Mouse (Mus musculus) ES-E14 (cell line): ENCODE data around the gene Flnb. TPM values are rescaled to one million over a fixed set of nuclear protein-coding genes. Genes with fewer than 3 reads are reported as not detected.

ENCODE experiments used
- DNase-seq: peaks from one replicate; pipeline ENCODE4 v3.0.0-alpha.2; 2013; ENCODE audit warnings: low read depth, low spot score
- H3K27ac ChIP-seq: 2 replicates; pipeline ENCODE4 v1.5.1; 2012; ENCODE audit warnings: low read depth, mild to moderate bottlenecking, low read length, moderate library complexity, mixed read lengths; ENCODE audit not compliant: poor library complexity, insufficient read depth, severe bottlenecking
- H3K36me3 ChIP-seq: 2 replicates; pipeline ENCODE4 v1.6.1; 2012; ENCODE audit warnings: mild to moderate bottlenecking, low read length, moderate library complexity, mixed read lengths; ENCODE audit not compliant: control insufficient read depth, poor library complexity, insufficient read depth, severe bottlenecking
- H3K4me1 ChIP-seq, 2 experiments: fragments of 150-350 bp in 1 of 2; sonication (generic) in 1 of 2; 2 replicates each; pipeline ENCODE4 v1.6.1; 2012; ENCODE audit warnings: low read length in 2 of 2, mild to moderate bottlenecking in 1 of 2, mixed read lengths in 1 of 2; ENCODE audit not compliant: control insufficient read depth in 2 of 2, insufficient read depth in 2 of 2, poor library complexity in 1 of 2
- H3K4me3 ChIP-seq, 2 experiments: fragments of 150-350 bp in 1 of 2; sonication (generic) in 1 of 2; 2 replicates each; pipeline ENCODE4 v1.5.1; 2012; ENCODE audit warnings: low read length in 2 of 2, low read depth in 1 of 2, mild to moderate bottlenecking in 1 of 2, mixed read lengths in 1 of 2; ENCODE audit not compliant: insufficient read depth in 1 of 2, poor library complexity in 1 of 2, severe bottlenecking in 1 of 2
- H3K9ac ChIP-seq: 2 replicates; pipeline ENCODE4 v1.6.1; 2012; ENCODE audit warnings: low read depth, mild to moderate bottlenecking, low read length, mixed read lengths; ENCODE audit not compliant: poor library complexity, insufficient read depth, severe bottlenecking
- H3K9me3 ChIP-seq: fragments of 150-350 bp; sonication (generic); 2 replicates; pipeline ENCODE4 v1.6.1; 2012; ENCODE audit warnings: low read depth, mild to moderate bottlenecking, low read length; ENCODE audit not compliant: control insufficient read depth, insufficient read depth
- CHD2 ChIP-seq: IDR thresholded peaks from 2 replicates; pipeline ENCODE4 v1.6.1; 2014; ENCODE audit warnings: mild to moderate bottlenecking, low read depth, low read length, inconsistent platforms
- HCFC1 ChIP-seq: IDR thresholded peaks from 2 replicates; pipeline ENCODE4 v1.6.1; 2012; ENCODE audit warnings: low read length, inconsistent platforms, borderline replicate concordance; ENCODE audit not compliant: insufficient read depth
- MAFK ChIP-seq: IDR thresholded peaks from 2 replicates; pipeline ENCODE4 v1.6.1; 2014; ENCODE audit warnings: mild to moderate bottlenecking, low read depth, low read length, inconsistent platforms; ENCODE audit not compliant: insufficient read depth
- ZC3H11A ChIP-seq: IDR thresholded peaks from 2 replicates; pipeline ENCODE4 v1.6.1; 2012; ENCODE audit warnings: low read depth, mild to moderate bottlenecking, inconsistent platforms, low read length, borderline replicate concordance
- ZNF384 ChIP-seq: IDR thresholded peaks from 2 replicates; pipeline ENCODE4 v1.6.1; 2012; ENCODE audit warnings: low read depth, low read length, inconsistent platforms
- in situ Hi-C, 2 experiments: fragments of 600-800 bp; cut with MboI; formaldehyde crosslinking; loops; one replicate each; pipeline ENCODE4 v1.15.1; 2025; ENCODE audit warnings: low sequenced_read_pairs in 2 of 2, inconsistent platforms in 1 of 2; ENCODE audit not compliant: unreplicated experiment in 2 of 2
- total RNA-seq: library from RNA; depleted of rRNA; stranded (reverse); fragments of 300-350 nt; gene quantifications from 2 replicates; pipeline ENCODE4 v1.2.3, GENCODE M21; 2012; rRNA removed

Flnb gene
- total RNA-seq, 1 experiment = 350 TPM

DNA sequence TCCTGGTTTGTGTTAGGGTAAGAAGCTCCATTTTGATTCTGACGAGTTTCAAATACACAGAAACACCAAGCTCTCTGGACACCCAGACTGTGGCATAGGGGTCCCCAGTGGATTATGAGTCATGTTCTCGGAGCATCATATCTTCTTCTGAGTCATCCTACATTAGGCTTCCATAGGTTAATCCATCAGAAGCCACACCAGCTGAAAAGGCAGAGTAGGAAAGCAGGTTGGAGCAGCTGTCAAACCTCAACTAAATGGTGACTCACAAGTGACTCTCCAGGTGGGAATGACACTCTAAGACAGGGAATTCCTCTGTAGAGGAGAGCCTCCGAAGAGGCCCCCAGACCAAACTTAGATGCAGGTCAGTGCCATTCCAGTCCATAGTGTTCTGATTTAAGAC is 181.3 kb downstream of the Flnb start:
- in situ Hi-C loops = no loop called here
- TF ChIP-seq HCFC1 (no peak), ZC3H11A (no peak), MAFK (no peak), CHD2 (no peak), ZNF384 (no peak)
- H3K4me3 ChIP-seq = no peak overlapping the region
- no peak overlapping the region for H3K27ac ChIP-seq
- no peaks in the 10 kb centered on the region for H3K36me3 ChIP-seq
- H3K9me3 ChIP-seq = no peaks in the 10 kb centered on the region
- no peak overlapping the region for H3K9ac ChIP-seq
- no peak for DNase-seq
- peaks cover 0 to 2% of the 10 kb centered on the region in 2 experiments; a peak in 2 of 4 replicates for H3K4me1 ChIP-seq

DNA sequence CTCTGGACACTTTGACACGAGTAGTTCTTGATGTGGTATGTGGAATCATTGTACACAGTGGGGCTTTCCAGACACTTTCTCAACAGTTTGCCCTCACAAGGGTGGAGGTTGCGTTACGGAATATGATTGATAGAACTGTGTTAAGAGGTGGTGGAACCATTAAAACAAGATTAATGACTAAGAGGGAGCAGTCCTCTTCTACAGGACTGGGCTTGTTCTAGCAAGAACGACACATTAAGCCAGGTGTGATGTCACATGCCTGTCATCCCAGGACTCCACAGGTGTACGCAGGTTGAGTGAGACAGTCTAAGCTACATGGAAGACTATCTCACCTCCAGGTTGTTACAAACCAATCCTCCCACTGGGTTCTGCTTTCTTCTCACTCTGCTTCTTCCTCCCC is 181.7 kb downstream of the Flnb start:
- no peak for DNase-seq
- H3K9me3 ChIP-seq = no peaks in the 10 kb centered on the region
- no peak overlapping the region for H3K27ac ChIP-seq
- no peak for TF ChIP-seq MAFK
- in situ Hi-C loops = no loop called here
- no peaks in the 10 kb centered on the region for H3K36me3 ChIP-seq
- H3K4me1 ChIP-seq = peaks cover 0 to 2% of the 10 kb centered on the region in 2 experiments; a peak in 2 of 4 replicates
- no peak overlapping the region for H3K4me3 ChIP-seq
- no peak overlapping the region for H3K9ac ChIP-seq

DNA sequence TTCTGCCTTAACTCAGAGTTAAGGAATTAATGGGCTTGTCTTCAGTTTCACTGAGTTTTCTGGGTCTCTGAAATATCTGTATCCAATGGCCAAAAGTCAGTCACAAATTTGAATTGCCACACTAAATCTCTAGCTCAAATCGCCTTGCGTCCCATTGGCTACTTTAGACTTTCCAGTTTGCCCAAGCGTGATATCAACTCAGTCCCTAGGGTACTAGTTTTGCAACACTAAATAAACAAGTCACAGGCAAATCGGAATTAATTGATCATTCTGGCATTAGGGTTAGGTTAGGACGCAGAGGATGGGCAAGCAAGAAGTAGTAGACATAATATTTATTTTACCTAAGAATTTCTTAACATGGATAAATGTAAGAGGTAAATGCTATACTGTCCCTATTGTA is 182.5 kb downstream of the Flnb start:
- TF ChIP-seq CHD2 = no peak
- TF ChIP-seq ZC3H11A = no peak
- no peak for TF ChIP-seq HCFC1
- no peak for TF ChIP-seq ZNF384
- TF ChIP-seq MAFK = no peak

More for the DNA sequence above, 182.5 kb downstream of the Flnb start:
- DNase-seq = no peak
- Histone ChIP-seq H3K36me3 (no peaks in the 10 kb centered on the region), H3K9me3 (no peaks in the 10 kb centered on the region), H3K4me1 (peaks cover 0 to 2% of the 10 kb centered on the region in 2 experiments; a peak in 2 of 4 replicates), H3K9ac (no peak overlapping the region), H3K27ac (no peak overlapping the region), H3K4me3 (no peak overlapping the region)
- in situ Hi-C loops = no loop called here

Other genes with a start within 250 kb of the Flnb start
- 6.0 and 7.6 TPM in 2 replicates for gene Gm3558, start 249.4 kb upstream of the Flnb start, total RNA-seq
- not detected in 2 replicates for gene Gm10338, start 222.4 kb upstream of the Flnb start, total RNA-seq
- gene Gm10128, start 174.0 kb upstream of the Flnb start, total RNA-seq = not detected in 2 replicates
- not detected in 2 replicates for gene Gm26661, start 26.4 kb upstream of the Flnb start, total RNA-seq
- 1.0 and 4.0 TPM in 2 replicates for gene Gm45521, start 139.3 kb downstream of the Flnb start, total RNA-seq
- gene Dnase1l3, start 176.6 kb downstream of the Flnb start, total RNA-seq = 0.09 TPM in 1 of 2 replicates, not detected in the other
- gene Abhd6, start 184.9 kb downstream of the Flnb start, total RNA-seq = 11.7 and 15.4 TPM in 2 replicates